Mouse (Mus musculus) left cerebral cortex, adult 2 months (tissue): ENCODE data around the gene Plekha4. TPM values are rescaled to one million over a fixed set of nuclear protein-coding genes. Genes with fewer than 3 reads are reported as not detected.

Experiments used
- DNase-seq, 2 experiments: peaks; one replicate each; pipeline ENCODE4 v3.0.0; 2021 to 2022; ENCODE audit warnings: low spot score in 2 of 2, mixed read lengths in 1 of 2; ENCODE audit errors: extremely low spot score in 1 of 2
- H3K27ac ChIP-seq: fragments of 200-600 bp; 2 replicates; pipeline ENCODE4 v1.8.1; 2022
- H3K4me3 ChIP-seq: fragments of 200-600 bp; 2 replicates; pipeline ENCODE4 v1.8.1; 2022
- CTCF ChIP-seq: fragments of 200-600 bp; IDR thresholded peaks from 2 replicates; pipeline ENCODE4 v1.8.1; 2022; ENCODE audit warnings: antibody characterized with exemption, mild to moderate bottlenecking, moderate library complexity
- intact Hi-C: fragments of 180-260 bp; cut with DNase I; formaldehyde crosslinking; loops from one replicate; pipeline ENCODE4 v1.15.1; 2025
- total RNA-seq, 2 experiments: library from RNA; stranded (reverse); gene quantifications; 2 replicates each; pipeline ENCODE4 v1.2.3; 2021

Plekha4 gene
- total RNA-seq, 2 experiments from 2014 or later, result 4.2 to 5.1 TPM

GRCm38 (mm10) chr7:45574472-45575379 lies 48.6 kb downstream of the Plekha4 start:
- Histone ChIP-seq H3K27ac (no peak overlapping the region), H3K4me3 (no peak overlapping the region)
- DNase-seq, result no peak
- intact Hi-C loops, result no loop called here
- no peak for TF ChIP-seq CTCF

DNA sequence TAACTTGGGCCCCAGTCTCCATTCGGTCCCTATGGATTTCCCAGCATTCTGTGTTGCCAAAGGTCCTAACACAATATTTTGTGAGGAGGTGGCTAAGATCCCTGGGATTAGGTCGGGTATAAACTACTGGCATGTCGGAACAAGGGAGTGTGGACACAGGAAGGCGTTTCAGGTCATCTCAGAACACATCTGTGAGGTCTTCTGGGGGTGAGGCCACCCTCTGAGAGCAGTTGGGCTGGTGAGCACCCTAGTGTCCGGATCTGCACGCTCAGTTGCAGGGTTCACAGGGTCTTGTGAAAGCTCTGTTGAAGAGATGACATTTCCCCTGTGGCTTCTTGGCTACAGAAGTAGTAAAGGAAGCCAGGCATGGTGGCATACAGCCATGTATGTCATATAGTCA lies 59.8 kb downstream of the Plekha4 start:
- intact Hi-C loops, result no loop called here
- H3K27ac ChIP-seq, result no peak overlapping the region
- H3K4me3 ChIP-seq, result no peak overlapping the region
- DNase-seq, result no peak
- no peak for TF ChIP-seq CTCF

DNA sequence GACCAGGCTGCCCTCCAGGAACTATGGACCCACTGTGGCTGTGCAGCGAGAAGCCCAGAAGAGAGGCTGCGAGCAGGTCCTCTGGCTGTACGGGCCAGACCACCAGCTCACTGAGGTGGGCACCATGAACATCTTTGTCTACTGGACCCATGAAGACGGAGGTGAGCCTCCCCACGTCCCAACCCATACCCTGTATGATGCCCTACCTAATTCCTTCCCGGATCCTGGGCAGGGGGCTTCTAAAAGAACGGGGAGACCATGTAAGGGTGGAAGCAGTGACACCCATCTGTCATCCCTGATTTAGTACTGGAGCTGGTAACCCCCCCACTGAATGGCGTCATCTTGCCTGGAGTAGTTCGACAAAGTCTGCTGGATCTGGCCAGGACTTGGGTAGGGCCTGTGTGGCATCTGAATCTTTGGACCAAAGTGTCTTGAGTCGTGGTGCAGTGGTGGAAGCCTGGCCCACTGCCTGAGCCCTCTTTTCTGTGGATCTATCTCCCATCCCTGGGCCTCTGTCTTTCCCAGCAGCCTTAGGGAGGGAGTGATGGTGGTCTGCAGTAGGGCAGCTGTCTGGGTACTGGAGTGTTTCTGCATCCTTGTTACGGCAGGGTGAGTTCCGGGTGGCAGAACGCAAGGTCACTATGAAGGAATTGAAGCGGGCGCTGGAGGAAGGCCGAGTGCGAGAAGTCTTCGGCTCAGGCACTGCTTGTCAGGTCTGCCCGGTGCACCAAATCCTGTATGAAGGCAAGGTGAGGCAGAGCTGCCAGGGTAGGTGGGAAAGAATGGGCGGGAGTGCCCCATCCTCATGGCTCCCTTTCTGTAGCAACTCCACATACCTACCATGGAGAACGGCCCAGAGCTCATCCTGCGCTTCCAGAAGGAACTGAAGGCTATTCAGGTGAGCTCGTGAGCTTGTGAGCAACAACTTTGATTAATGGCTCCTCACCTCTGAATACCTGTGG lies 61.8 kb downstream of the Plekha4 start:
- no peak overlapping the region for H3K27ac ChIP-seq
- no peak for DNase-seq
- no peak overlapping the region for H3K4me3 ChIP-seq
- no peak for TF ChIP-seq CTCF
- intact Hi-C loops, result loop anchor here (2.0 kb wide), 2 partner anchors 17 to 121 kb away; partner anchors contain the start of genes Bax and Bcat2

DNA sequence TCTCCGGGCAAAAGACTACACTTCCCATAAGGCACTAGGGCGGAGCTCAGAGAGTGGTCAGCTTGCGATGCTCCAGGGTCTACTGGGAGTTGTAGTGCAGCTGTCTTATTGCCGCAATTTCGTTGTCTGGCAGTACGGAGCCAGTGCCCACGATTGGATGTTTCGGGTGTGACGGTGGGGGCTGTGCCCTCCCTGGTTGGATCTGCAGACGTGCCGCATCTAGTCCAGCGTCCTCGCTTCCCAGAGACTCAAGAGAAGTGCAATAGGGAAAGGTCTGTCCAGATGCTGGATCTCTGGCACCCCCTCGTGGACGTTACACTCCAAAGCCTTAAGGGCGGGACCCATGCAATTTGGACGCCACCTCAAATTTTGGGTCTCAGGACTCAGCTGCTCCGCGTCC lies 63.0 kb downstream of the Plekha4 start:
- peak; percentile 86 for TF ChIP-seq CTCF
- intact Hi-C loops, result loop anchor here (2.0 kb wide), 2 partner anchors 18 to 122 kb away; partner anchors contain the start of genes Bax and Bcat2
- DNase-seq, result peak; percentile 91 to 95
- Histone ChIP-seq H3K4me3 (peak overlapping the region; percentile 29), H3K27ac (peak overlapping the region; percentile 83)

DNA sequence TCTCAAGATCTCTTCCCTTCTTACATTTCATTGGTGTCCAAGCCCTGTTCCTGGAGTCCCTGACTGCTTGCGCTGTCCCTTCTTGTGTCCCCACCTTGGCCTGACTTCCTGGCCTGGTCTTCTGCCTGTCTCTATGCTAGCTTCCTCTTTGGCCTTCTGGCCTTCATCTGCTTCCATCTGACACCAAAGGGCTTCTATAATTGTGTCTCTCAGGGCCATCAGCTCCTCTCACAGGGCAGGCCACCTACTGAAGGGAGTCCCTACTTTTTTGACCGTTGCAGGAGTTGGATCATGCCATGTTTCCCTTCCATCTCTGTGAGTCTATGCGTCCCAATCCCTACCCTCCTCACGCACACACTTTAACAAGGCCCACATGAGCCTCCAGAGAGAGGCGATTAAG lies 63.8 kb downstream of the Plekha4 start:
- H3K4me3 ChIP-seq, result no peak overlapping the region
- no peak for DNase-seq
- intact Hi-C loops, result loop anchor here (2.0 kb wide), 2 partner anchors 19 to 123 kb away; partner anchors contain the start of genes Bax and Bcat2
- peak overlapping the region; percentile 75 for H3K27ac ChIP-seq
- no peak for TF ChIP-seq CTCF

DNA sequence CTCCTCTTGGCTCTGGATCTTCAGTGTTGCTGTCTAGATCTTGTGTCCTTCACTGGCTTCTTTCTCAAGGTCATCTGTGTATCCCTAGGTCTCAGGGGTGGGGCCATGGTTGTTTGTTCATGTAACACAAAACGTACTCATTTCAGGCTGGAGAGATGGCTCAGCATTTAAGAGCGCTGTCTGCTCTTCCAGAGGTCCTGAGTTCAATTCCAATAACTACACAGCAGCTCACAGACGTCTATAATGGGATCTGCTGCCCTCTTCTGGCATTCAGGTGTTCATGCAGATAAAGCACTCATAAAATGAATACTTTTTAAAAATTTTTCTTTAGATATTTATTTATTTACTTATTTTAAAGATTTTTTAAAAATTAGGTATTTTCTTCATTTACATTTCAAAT lies 64.7 kb downstream of the Plekha4 start:
- Histone ChIP-seq H3K27ac (no peak overlapping the region), H3K4me3 (no peak overlapping the region)
- DNase-seq, result no peak
- intact Hi-C loops, result no loop called here
- TF ChIP-seq CTCF, result peak; percentile 59

GRCm38 (mm10) chr7:45591880-45592279 lies 65.8 kb downstream of the Plekha4 start:
- H3K27ac ChIP-seq, result no peak overlapping the region
- no peak overlapping the region for H3K4me3 ChIP-seq
- intact Hi-C loops, result loop anchor here (2.0 kb wide), 2 partner anchors 31 to 91 kb away; no protein-coding TSS in a partner anchor
- TF ChIP-seq CTCF, result no peak
- DNase-seq, result no peak

DNA sequence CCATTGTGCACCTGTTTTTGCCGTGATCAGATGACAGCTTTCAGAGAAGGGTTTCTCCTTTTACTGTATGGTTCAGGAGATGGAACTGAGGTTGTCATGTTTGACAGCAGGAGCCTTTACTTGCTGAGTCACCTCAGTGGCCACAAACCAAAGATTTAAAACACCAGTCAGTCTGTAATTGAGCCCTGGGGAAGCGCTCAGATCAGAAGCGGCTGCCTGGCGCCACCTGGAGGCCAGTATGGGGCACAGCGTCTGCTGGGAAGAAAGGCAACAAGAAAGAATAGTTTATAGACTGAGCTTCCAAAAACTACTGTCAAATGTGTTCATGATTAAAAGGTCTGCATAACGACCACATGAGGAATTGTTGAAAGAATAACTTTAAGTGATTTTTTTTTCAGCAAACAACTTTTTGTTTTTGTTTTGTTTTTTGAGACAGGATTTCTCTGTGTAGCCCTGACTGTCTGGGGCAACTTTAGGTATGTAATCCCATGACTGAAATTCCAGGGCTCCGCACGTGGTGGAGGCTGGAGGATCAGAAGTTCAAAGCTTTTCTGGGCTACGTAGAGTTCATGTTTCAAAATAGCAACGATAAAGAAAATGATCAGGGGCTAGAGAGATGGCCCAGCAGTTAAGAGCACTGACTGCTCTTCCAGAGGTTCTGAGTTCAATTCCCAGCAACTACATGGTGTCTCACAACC lies 67.1 kb downstream of the Plekha4 start:
- intact Hi-C loops, result loop anchor here (2.0 kb wide), 2 partner anchors 32 to 90 kb away; no protein-coding TSS in a partner anchor
- TF ChIP-seq CTCF, result peak; percentile 100
- no peak overlapping the region for H3K27ac ChIP-seq
- DNase-seq, result peak; percentile 55 to 76
- H3K4me3 ChIP-seq, result no peak overlapping the region

DNA sequence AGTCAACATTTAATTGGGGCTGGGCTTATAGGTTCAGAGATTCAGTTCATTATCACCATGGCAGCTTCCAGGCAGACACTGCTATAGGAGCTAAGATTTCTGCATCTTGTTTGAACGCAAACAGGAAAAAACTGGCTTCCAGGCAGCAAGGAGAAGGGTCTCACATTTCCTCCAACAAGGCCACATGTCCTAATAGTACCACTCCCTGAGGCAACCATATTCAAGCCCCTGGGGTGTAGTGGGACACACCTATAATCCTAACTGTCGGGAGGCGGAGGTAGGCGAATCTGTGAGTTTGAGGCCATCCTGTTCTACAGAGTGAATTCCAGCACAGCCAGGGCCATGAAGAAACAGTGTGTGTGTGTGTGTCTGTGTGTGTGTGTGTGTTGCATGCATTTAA lies 69.0 kb downstream of the Plekha4 start:
- Histone ChIP-seq H3K4me3 (no peak overlapping the region), H3K27ac (no peak overlapping the region)
- TF ChIP-seq CTCF, result no peak
- DNase-seq, result no peak
- intact Hi-C loops, result loop anchor here (5.0 kb wide), 1 partner anchor 342 kb away; no protein-coding TSS in a partner anchor

GRCm38 (mm10) chr7:45596107-45596506 lies 70.0 kb downstream of the Plekha4 start:
- Histone ChIP-seq H3K4me3 (no peak overlapping the region), H3K27ac (no peak overlapping the region)
- DNase-seq, result no peak
- TF ChIP-seq CTCF, result no peak
- intact Hi-C loops, result loop anchor here (5.0 kb wide), 1 partner anchor 341 kb away; no protein-coding TSS in a partner anchor

GRCm38 (mm10) chr7:45597013-45597412 lies 70.9 kb downstream of the Plekha4 start:
- no peak for TF ChIP-seq CTCF
- Histone ChIP-seq H3K4me3 (no peak overlapping the region), H3K27ac (no peak overlapping the region)
- intact Hi-C loops, result loop anchor here (1.0 to 5.0 kb wide), 2 partner anchors 13 to 340 kb away; no protein-coding TSS in a partner anchor
- DNase-seq, result no peak
